Mouse (Mus musculus) thymus, adult 2 months (tissue): Measurements from ENCODE around the gene Pim1.

ENCODE experiments used
- CTCF ChIP-seq: fragments of 200-500 bp; IDR thresholded peaks from 2 replicates; pipeline ENCODE4 v1.5.1; 2012; ENCODE audit warnings: mild to moderate bottlenecking, control low read depth, low read length, moderate library complexity, borderline replicate concordance; ENCODE audit not compliant: control insufficient read depth, poor library complexity, insufficient read depth; ENCODE audit errors: extremely low read depth
- POLR2A ChIP-seq: fragments of 200-500 bp; IDR thresholded peaks from 2 replicates; pipeline ENCODE4 v1.6.1; 2012; ENCODE audit warnings: mild to moderate bottlenecking, low read length, control low read depth, moderate library complexity; ENCODE audit not compliant: control insufficient read depth, poor library complexity, insufficient read depth; ENCODE audit errors: extremely low read depth

GRCm38 (mm10) chr17:29541419-29541818 is 50.9 kb downstream of the Pim1 start:
- no peak for TF ChIP-seq POLR2A
- TF ChIP-seq CTCF: no peak
